Mouse (Mus musculus): ENCODE data around the gene Hivep3.
A peak's percentile ranks its signal among the peaks of the same experiment; 100 is the strongest.

The Hivep3 gene

DNA sequence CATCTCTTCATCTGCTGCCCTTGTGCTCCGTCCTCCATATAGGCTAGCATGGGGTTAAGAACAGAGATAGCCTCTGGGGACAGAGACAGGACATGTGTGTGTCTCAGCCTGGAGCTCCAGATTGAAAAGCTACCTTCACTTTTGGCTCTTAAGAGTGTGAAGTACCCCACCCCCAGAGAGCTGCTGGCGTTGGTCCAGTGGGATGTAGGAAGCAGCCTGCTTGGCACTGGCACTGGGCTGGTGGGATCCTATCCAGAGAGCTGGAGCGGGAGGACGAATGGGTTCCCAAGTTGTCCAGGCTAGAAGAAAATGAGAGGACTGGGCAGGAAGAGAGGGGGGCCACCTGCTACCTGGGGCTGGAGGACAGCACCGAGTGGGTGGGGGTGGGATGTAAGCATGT is 284.8 kb downstream of the Hivep3 start:
- no peak for DNase-seq (ENCODE audit: low spot score)

DNA sequence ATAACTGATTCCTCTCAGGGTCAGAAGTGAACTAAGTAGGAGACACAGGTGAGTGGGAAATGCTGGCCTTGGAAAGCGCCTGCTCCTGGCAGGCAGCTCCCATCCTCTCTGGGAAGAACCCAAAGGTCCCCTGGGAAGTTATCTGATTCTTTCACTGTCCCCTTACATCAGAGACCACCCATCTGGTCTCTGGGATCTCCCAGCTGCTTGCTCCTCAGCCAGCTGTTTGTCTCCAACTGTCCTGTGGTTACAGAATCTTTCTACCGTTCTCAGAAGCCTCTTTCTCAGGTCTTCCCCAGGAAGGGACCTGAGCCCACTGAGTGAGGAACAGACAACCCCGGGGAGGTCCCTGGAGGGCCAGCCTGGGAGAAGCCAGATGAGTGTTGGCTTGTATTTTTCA is 288.8 kb downstream of the Hivep3 start:
- no peak for DNase-seq (ENCODE audit: low spot score)

DNA sequence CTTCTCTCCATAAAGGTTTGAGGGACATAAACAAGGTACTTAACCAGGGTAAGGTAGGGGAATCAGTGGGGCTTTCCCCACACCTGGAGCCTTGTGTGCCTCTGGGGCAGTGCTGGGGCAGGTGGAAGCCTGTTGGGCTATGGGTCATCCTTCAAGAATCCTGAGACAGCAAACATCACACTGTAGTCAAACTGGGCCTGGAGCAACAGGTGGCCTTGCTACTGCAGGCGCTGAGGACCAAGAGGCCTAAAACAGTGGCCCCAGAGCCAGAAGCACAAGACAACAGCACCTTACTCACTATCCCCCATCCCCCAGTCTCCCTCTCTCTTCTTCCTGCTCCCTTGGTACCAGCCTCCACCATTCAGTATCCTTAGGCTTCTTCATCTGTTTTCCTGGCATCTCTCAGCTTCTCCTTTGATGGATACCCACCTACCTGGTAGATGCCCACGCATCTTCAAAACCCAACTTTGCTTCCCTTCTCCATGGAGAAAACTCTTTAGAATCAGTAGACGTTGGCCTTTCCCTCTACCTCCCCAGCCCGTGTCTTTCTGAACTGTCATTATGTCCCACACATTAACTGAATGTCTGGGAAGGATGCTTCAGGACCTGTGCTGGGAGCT is 289.7 kb downstream of the Hivep3 start:
- no peak for DNase-seq (ENCODE audit: low spot score)

DNA sequence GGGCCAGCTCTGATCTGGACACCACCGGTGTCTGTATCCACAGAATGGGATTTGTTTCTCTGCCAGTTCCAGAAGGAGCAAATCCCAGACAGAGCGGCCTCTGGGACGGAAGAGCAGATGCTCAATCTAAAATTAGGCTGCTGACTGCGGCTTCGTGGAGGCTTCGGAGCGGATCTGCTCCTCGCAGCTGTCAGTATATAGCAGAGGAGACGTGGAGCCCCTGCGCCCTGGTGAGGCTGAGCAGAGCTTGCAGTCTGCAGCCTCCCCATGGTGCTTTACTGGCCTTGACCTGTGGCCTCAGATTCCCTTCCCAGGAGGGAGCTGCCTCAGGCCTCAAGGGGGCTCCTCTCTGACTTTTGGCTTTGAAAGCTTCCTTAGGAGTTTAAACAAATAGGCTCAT is 290.5 kb downstream of the Hivep3 start:
- DNase-seq (ENCODE audit: low spot score): peak; percentile 35

DNA sequence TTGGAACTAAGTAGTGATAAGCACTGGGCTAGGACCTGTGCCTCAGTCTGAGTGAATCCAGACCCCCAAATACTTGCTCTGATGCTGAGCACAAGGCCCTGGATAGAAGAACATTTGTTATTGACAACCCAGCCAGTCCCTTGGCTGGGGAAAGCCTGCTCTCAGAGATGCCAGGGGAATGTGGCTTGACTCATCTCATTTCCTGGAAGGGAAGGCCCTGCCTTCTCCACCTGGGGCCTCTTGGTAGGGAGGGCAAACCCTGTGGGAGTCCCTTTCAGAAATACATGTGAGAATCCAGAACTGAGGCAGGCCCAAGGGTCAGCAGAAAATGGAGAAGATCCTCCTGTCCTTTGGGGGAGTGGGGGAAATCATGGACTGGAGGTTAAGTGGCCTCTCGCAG is 294.1 kb downstream of the Hivep3 start:
- DNase-seq (ENCODE audit: low spot score): no peak

DNA sequence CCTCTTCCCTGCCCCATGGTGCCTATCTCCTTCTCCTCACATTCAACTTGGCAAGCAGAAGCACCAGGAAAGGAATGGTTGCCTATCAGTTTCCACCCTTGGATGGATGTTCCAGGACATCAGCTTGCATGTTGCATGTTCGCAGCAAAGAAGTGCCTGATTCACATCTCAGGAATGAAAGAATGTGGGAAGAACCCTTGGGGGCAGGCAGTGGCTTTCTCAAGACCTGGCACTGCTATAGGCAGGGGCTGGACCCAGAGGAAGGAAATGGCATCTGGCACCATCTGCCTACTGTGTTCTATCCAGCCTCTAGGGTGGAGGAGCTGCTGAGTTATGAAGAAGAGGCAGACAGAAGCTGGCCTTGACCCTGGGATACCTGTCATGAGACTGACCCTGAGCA is 296.4 kb downstream of the Hivep3 start:
- DNase-seq (ENCODE audit: low spot score): no peak

DNA sequence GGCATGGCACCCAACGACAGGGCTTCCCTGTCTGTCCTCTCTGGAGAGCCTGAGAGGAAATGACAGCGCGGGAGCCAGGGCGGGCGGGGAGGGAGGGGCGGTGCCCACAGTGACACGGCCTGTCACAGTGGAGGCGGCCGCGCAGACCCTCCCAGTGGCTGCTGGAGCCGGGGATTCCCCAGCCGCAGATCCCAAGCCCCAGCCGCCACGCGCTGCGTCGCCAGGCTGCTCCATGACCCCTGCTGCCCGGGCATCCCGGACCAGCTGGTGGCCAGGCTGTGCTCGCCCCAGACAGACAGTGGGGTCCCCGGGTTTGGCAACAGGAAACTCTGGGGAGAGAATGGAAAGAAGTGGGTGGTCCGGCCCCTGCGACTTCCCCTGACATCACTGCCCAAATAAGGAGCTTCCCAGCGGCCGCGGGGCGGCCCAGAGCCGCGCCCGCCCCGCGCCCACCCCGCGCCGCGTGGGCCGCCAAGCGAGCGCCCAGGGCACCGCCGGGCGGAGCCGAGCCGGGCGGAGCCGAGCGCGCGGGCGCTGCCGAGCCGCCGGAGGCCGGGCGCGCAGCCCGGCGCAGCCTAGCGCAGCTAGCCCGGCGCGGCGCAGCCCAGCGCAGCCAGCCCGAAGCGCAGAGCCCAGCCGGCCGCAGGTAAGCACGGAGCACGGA is 298.9 kb downstream of the Hivep3 start:
- DNase-seq (ENCODE audit: low spot score): peak; percentile 61

DNA sequence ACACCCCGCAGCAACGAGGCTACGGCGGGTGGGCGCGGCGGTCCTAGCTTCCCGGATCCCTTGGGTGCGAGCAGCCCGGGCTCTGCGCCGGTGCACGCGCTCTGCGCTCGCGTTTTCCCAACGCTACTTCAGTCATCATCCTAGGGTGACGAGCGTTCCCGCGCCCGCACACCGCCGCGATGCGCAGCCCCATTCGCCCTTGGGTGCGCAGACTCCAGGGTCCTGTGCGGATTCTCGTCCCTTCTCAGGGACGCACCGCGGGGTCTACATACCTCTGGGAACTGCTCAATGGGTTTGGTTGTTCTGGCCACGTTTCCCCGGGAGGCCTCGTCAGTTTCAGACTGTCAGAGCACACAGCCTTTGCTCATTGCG is 299.4 kb downstream of the Hivep3 start:
- no peak for DNase-seq (ENCODE audit: low spot score)

DNA sequence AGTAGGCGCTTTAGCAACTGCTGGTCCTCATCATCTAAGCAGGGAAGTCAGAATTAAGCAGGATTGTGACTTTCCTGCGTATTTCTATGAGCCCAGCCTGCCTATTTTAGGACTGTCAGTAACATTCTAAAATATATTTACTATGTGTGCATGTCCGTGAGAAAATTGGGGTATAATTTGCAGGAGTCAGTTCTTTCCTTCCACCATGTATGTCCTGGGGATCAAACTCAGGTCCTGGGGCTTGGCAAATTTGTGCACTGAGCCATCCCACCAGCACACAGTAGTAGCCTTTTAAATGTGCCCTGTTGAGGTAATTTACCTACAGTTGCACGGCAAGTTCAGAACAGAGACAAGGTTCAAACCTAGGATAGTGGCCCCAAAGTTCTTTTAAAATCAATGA is 302.7 kb downstream of the Hivep3 start:
- no peak for DNase-seq (ENCODE audit: low spot score)

DNA sequence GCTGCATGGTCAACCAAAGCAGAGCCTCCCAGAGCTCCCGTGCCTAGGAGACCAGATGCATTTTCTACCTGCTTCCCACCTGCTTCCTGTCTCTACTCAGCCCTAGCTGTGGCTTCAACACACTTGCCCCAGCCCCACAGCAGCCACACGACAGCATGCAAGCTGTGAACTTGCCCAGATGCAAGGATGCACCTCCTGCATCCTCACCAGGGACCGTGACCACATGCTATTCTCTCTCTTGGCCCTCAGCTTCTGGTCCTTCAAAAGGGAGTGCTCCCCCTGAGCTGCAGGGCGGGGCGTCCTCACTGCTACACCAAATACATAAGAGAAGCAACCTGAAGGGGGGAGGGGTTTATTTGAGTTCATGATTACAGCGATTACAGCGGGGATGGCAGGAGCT is 303.4 kb downstream of the Hivep3 start:
- no peak for DNase-seq (ENCODE audit: low spot score)

DNA sequence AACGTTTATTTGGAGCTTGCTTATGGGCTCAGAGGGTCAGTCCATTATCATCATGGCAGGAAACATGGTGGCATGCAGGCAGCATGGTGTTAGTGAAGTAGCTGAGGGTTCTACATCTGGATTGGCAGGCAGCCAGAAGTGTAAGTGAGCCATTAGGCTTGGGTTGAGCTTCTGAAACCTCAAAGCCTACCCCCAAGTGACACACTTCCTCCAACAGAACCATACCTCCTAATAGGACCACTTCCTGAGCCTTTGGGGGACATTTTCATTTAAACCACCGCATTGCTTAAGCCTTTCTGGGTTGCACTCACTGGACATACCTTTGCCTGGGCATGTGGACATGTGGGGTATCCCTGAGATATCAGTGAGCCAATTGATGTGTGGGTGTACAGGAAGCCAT is 307.9 kb downstream of the Hivep3 start:
- DNase-seq (ENCODE audit: low spot score): no peak

DNA sequence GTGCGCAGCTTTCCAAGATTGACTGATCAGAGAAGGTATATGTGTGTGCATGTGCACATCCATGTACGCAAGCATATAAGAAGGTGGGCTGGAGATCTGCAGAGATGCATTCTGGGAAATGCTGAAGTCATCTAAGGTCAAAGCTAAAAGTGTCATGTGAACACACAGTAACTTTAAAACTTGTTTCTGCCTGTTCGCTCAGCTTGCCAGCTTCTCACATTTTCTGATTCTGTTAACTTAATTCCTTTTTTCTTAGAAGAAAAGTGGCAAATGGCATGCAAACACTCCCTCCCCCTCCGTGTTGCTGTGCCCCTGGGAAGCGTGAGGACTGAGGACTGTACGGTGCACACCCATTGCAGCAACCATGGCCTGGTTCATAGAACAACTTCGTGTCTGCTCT is 308.9 kb downstream of the Hivep3 start:
- DNase-seq (ENCODE audit: low spot score): no peak

DNA sequence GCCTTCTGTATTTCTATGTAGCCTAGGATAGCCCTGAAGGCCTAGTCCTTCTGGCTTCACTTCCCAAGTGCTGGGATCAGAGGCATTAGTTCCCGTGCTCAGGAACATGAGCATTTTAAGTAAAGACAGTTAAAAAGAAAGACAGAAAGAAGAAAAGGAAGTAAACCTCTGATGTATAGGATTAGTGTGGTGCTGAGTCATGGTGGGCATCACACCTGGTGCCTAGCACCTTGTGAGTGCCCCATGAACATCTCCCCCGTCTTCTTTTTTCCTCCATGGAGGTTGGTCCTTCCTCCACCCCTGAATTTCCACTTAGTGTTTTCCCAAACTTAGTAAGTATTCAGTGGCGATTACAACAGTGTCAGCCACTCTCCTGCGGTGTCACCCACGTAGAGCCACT is 311.0 kb downstream of the Hivep3 start:
- no peak for DNase-seq (ENCODE audit: low spot score)

DNA sequence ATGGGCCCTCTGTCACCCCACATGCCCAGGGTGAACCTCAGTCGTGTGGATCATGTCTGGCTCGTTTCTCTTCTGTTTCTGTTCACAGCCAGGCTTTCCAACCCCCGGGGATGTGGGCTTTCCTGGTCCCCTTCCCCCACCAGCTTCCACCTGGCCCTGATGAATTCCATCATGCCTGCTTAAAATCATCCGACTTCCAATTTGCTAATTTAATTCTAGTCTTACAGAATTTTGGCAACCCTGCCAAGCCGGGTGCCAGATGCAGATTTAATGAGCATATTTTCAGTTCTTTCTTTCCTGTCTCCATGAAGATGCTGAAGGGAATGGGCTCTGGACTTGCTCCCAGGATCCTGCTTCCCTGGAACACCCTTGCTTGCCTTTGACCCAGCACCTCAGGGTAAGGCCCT is 311.6 kb downstream of the Hivep3 start:
- no peak for DNase-seq (ENCODE audit: low spot score)

DNA sequence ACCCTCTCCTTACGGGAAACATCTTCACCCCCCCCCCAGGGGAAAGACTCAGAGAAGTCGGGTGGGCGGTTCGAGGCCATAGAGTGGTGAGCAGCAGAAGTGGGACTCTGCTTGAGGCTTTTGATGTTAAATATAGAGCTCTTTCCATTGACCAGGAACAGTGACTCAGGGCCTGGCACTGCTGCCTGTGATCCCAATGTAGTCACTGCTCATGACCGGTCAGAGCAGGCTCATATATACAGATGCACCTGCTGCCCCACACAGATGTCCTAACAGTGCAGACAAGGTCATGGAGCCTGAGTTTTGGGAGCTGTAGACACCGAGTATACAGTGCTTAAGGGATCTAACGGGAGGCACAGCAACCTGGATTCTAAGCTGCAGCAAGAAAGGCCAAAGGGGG is 312.3 kb downstream of the Hivep3 start:
- DNase-seq (ENCODE audit: low spot score): no peak

DNA sequence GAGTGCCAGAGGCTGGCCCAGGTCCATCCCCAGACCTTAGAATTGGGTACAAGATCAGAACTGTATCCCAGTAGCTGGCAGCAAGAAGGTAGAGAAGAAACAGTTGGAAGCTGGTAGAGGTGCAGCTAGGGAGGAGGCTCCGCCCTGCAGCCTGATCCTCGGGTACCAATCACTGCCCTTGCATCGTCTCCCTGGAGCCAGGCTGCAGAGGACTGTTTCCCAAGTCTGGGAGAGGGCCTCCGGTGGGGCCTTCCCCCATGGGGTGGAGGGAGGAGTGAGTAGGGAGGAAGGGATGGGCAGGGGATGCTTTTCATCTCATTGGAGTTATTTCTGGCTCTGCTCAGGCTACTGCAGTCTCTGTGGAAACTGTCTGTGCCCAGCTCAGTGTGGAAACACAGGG is 313.5 kb downstream of the Hivep3 start:
- DNase-seq (ENCODE audit: low spot score): no peak

DNA sequence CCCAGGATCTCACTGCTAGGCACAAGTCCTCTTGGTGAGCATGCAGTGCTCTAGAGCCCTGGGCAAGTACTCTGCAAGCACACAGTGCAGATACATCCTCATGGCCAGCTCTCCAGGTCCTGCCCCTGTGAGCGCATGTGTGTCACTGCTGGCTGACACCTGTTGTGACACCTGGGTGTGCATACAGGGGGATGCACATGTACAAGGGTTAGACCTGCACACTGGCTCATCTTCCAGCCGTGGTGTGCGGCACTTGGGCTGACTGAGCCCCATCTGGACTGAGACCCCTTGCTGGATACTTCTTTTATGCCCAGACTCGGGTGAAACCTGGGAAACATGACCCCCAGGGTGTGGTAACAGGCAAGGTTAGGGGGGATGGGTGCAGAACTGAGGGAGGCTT is 314.7 kb downstream of the Hivep3 start:
- no peak for DNase-seq (ENCODE audit: low spot score)

DNA sequence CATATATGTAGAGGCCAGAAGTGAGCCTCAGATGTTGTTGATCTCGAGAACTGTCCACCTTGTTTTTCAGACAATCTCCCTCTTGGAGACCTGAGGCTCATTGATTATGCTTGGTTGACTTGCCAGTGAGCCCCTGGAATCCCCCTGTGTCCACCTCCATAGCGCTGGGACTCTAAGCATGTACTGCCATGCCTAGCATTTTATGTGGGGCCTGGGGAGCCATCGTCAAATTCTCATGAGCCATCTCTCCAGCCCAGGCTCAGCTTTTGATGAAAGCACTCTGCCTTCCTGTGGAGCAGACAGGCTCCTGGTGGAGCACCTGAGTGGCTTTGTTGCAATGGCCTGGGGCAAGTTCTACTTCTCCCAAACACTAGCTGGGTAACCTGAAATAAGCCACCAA is 316.3 kb downstream of the Hivep3 start:
- no peak for DNase-seq (ENCODE audit: low spot score)

DNA sequence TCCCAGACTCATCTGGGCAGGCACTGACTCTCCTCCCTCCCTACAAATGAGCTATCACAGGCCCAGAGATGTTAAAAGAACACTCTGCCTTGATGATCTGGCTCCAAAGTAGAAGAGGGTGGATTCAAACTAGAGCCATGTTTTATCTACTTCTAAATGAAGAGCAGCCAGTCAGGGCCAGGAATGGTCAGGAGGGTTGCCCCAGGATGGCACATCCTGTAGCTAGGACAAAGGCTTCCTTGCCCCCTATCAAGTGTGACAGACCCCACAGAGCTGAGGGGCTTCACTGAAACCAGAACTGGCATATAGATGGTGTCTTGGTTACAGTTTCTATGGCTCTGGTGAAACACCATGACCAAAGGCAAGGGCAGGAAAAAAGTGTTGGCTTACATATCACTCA is 318.9 kb downstream of the Hivep3 start:
- no peak for DNase-seq (ENCODE audit: low spot score)

DNA sequence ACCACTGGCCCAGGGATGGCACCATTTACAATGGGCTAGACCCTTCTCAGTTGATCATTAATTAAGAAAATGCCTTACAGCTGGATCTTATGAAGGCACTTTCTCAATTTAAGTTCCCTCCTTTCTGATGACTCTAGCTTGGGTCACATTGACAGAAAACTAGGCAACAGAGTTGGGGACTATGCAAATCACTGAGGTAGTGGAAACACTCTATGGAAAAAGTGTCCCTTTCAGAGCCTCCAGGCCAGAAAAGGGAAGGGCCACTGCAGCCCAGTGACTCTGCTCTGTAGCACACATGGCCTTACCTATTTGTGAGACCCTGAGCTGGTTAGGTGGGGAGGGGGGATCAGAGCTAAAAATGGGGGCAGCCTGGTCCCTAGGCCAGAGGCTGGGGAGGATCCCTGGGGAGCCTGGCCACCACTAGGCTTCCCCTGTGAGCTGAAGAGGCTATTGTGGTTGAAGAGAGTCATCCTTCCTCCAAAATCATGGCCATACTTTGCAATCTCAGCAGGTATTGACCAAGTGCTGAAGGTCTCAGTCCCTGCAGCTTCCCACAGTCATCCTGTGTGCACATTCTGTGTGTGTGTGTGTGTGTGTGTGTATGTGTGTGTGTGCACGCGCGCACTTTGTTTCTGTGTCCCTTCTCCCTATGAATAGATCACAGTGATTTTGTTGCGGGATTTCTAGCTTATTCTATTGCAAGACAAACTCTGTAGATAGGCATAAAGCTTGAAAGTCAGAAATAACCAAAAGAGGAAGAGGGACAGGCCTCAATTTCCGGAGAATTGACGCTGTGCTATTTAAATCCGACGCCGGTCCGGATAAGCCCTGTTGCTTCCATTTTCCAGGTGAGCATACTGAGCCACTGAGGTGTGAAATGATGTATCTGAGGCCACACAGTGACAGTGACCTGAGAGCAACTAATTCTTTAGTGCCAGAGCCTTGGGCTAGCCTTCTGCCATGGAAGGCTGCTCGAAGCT is 319.7 kb downstream of the Hivep3 start:
- DNase-seq (ENCODE audit: low spot score): no peak

DNA sequence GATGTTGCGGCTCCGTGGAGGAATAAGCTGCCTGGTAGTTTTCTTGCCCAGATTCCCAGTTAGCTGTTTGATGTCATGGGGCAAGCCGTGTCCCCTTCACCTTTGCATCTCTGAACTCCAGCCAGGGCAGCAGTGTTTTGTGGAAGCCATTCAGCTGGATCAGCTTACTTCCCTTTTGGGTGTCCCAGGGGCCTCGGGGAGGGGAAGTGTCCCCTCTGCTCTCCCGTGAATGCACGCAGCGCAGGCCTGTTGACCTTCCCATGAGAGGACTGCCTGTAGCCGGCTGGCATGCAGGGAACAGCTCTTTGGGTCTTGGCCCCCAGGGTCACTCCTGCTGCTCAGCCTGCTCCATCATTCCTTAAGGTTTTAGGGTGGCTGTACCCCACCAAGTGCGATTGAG is 320.6 kb downstream of the Hivep3 start:
- DNase-seq (ENCODE audit: low spot score): no peak

DNA sequence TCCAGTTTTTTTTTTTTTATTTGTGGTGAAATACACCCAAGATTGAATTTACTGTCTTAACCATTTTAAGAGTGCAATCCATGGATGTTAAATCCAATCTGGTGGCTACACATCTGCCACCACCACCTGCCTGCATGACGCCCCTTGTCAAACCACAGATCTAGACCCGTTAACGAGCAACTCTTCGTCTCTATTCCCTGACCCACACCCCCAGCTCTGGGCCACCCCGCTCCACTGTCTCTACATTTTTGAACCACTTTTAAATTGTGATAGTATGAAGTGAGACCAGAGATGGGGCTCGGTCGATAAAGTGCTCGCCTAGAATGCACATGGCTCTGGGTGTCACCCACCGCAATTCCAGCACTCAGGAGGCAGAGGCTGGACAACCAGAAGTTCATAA is 322.9 kb downstream of the Hivep3 start:
- no peak for DNase-seq (ENCODE audit: low spot score)

DNA sequence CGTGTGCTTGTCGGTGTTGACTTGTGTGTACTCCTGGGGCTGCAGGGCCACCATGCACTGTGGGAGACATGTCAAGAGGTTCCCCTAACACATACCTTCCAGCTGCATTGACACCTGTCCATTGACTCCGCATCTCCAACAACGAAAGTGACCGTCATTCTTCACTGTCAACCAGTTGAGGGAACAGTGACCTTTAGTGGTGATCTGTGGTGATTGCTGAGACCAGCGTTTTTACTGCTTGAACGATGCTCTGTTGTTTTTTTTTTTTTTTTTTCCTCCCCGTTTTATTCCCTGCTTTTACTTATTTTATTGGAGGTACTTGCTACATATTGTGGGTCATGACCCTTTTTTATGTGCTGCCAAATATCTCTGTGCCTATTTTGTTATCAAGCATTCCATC is 323.9 kb downstream of the Hivep3 start:
- DNase-seq (ENCODE audit: low spot score): no peak

All from retina, embryonic 14.5 days (tissue).